Mouse (Mus musculus): ENCODE data around the gene Coq8a.

Gene Coq8a

DNA sequence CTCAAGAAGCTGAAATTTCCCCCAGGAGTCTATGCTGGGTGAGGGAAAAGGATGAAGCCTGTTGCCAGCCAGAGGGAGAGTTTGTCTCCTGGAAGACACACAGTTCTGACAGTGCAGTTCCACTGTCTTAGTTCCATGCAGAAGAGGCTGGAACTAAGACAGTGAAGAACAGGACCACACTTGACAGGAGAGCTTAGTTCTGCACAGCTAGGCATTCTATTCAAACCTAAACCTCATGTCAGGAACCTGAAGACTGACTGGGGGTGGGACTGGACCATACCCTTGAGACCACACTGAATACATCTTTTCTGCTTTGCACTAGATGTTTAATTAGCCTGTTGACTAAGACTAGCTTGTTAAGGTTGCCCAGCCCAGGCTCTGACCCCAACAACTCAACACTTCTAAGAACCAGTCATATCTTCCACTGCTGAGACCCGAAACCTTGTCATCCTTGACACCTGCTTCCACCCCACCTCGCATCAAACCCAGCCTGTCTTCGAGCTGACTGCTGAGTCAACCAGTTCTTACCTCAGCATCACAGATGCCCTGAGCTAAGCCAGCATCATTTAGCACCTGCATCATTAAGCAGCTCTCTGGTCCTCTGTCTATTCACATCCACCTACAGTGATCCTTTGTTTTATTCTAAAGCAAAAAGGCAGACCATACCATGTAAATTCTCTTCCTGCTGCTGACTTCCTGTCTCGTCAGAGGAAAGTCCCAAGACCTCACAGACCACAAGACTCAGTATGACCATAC lies at the start of gene Coq8a:
Gene Coq8a, minus strand, starts transcription at position 644 of the 756 bp plus-strand sequence.
- in situ Hi-C loops (cut with MboI; ENCODE audit: unreplicated experiment in 2 of 2), result no loop called here

DNA sequence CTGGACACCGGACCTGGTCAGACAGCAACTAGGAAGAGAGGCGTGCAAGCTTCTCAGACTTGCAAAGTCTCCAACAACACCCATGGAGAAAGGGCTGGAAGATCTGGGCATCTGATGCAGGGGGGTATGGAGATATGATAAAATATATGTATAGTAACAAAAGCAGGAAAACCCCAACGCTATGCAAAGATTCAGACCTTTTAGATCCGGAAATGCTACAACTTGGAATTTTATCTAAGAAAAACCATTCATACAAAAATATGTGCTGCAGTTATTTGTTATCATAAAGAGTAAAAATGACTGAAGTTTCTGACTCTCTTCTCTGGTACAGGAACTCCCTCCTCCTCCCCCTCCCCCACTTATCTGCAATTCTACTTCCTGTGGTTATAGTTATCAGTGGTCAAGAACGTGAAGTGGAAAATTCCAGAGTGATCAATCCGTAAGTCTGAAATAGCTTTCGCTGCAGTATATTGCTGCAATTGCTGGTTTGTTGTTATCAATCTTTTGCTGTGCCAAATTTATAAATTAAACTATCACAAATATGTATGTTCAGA lies 49.3 kb upstream of the Coq8a start:
- in situ Hi-C loops (cut with MboI; ENCODE audit: unreplicated experiment in 2 of 2), result no loop called here

DNA sequence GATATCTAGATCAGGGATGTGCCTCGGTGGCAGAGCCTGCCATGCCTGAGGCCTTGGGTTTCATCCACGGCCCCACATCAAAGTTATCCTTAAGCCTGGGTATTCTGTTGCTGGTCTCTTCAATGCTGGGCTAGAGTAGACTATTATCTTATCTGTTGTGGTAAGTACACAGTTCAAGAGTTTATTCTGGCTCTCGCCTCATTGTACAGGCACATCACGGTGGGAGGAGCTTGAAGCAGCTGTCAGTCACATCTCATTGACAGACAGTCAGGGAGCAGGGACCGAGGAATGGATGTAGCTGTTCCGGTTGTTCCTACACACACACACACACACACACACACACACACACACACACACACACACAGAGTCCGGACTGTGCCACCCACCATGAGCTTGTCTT lies 48.5 kb upstream of the Coq8a start:
- in situ Hi-C loops (cut with MboI; ENCODE audit: unreplicated experiment in 2 of 2), result no loop called here

DNA sequence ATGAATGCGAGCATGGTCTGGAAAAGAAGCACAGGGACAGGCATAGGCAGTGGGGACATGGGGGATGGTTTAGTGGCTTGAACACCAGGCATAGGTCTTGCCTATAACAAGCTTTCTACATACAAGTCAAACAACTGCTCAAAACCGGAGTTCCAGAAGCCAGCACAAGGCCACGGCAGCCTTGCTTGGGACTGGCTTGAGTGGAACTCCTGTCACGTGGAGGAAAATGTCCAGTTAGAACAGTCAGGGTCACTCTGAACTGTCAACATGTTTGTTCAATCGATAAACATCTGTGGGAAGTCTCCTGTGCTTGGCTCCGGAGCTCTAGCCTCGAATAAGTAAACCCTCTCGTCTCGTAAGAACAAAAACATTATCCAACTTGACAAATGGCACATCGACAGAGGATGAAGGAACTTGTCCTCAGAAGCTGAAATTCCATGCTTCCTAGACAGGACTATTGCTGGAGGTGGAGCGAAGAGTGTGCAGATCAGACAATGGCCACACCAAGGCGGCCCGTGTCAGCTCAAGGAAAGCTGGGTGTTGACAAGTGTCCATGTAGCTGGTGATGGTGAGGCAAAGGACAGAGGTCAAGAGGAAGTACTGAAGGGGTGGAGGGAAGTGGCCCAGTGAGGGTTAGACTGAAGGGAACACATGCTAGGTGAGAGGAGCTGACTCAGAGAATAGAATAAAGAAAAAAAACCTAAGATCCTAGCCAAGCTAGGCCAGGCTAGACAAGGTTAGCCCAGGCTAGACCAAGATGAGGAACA lies 46.5 kb upstream of the Coq8a start:
- in situ Hi-C loops (cut with MboI; ENCODE audit: unreplicated experiment in 2 of 2), result no loop called here

DNA sequence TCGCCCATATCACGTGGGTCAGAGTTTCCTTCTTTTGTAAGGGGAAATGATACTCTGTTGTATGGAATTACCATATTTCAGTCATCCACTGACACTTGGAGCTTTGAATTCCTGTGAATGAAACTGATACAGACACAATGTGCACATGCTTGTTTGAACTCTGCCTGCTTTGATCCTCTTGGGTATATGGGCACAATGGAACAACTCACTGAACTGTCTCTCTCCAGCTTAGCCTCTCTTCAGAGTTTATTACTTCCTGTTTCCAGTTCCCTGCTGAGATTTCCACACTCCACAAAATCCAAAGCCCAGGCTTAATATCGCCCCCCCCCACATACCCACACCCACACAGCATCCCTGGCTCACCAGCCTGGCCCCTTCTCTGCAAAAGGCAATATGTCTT lies 32.3 kb upstream of the Coq8a start:
- in situ Hi-C loops (cut with MboI; ENCODE audit: unreplicated experiment in 2 of 2), result no loop called here

DNA sequence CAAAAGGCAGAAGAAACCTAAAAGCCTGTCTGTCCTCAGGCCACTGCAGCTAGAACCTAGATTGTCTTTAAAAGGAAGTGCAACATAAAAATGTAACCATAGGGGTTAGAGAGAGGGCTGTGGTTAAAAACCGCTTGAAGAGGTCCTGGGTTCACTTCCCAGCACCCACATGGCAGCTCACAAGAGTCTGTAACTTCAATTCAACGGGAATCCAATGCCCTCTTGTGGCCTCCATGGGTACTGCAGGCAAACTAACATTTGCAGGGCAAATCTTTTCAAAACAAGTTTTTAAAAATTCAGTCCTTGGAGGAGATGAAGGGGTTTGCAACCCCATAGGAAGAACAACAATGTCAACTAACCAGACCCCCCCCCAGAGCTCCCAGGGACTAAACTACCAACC lies 31.2 kb upstream of the Coq8a start:
- in situ Hi-C loops (cut with MboI; ENCODE audit: unreplicated experiment in 2 of 2), result no loop called here

DNA sequence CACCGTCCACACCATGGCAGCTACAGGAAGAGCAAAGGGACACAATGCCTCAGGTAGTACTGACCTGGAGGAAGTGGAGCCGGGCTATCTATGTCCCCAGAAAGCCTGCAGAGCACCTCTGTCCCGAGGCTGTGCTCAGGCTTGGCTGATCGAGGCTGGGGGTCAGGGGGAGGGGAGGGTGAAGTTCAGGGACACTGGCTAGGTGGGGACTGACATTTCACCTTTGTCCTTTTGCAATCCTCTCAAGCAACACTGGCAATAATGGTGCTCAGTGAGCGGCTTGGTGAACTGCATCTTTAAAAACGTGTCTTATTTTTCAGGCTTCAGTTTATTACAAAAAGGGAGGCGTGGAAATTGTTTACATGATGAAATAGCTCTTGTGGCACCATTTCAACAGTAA lies 30.5 kb upstream of the Coq8a start:
- in situ Hi-C loops (cut with MboI; ENCODE audit: unreplicated experiment in 2 of 2), result no loop called here

DNA sequence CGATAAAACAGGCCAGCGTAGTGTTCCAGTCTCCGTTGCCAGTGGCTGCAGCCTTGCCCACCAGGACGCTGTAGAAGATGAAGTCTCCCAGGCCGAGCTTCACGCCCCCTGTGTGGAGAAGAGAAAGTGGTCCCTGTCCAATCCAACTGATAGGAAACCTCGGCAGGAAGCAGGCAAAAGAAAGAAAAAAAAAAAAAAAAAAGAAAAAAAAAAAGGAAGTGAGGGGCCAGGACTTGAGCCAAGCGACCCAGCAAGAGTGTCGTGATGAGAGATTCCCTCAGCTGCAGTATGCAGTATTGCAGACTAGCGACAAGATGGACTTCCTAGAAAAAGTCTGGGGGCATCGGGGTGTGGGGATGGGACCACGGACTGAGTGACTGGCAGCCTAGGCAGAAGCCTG lies 29.5 kb upstream of the Coq8a start:
- in situ Hi-C loops (cut with MboI; ENCODE audit: unreplicated experiment in 2 of 2), result no loop called here

DNA sequence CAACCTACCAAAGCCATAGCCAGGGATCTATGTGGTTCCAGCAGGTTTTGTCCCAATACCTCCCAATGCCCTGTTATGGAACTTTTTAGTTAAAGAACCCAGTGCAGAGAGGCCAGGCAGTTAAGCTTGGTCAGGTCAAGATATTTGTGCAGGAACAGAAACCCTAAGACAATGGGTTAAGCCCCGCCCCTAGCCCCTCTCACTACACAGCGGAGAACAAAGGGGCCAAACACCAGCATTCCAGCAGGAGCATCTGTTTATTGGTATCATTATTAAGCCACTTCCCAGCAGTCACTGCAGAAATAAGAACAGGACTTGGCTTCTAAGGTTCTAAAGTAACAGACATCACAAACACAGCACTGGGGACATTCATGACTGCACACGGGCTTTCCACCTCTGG lies 27.4 kb upstream of the Coq8a start:
- in situ Hi-C loops (cut with MboI; ENCODE audit: unreplicated experiment in 2 of 2), result no loop called here

DNA sequence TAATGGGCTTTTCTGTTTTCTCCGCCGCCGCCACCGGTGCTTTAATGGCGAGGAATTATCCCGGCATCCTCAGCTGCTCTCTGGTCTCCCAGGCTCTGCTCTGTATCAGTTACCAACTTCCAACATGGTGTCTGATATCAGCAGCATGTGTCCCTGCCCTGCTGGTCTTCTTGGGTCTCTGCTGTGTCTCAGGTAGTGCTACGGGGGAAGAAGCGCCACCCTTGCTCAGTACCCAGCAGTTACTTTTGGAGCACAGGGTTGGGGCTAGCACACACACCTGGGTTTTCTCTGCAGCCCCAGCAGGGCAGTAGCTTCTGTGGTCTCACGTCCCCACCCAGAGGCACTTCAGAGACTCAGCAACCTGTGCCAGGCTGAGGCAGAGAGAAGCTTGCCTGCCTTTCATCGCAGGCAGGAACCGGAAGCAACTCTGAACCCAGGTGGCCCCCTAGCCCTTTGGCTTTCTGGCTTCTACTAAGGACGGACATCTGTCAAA lies 26.9 kb upstream of the Coq8a start:
- in situ Hi-C loops (cut with MboI; ENCODE audit: unreplicated experiment in 2 of 2), result no loop called here

DNA sequence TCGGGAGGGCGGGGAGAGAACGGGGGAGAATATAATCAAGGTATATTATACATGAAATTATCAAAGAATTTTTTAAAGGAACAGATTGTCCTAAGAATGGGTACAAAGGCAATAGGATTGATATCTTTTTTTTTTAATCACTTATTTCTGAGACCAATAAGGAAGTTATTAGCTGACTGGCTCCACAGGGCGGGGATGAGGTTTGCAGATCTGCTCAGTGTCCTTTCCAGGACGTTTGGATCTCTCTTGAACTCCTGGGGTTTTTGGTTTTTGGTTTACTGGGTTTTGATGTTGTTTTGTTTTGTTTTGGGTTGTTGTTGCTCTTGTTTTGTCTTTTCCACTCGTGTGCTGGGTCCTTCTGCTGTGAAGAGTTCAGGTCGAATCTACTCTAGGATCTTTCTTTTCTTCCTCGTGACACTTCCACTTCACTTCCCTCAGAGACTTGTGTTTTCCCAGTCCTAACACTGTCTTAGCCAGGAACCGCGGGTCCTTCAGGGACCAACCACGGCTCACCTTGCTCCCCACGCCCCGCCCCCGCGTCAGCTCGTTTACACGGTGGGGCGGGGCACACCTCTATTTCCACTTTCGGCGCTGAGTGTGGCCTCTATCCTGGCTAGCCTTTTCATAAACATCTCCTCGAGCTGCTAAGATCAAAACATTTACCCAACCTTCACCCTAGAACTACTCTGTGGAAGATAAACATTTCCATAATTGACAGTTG lies 26.3 kb upstream of the Coq8a start:
- in situ Hi-C loops (cut with MboI; ENCODE audit: unreplicated experiment in 2 of 2), result no loop called here

DNA sequence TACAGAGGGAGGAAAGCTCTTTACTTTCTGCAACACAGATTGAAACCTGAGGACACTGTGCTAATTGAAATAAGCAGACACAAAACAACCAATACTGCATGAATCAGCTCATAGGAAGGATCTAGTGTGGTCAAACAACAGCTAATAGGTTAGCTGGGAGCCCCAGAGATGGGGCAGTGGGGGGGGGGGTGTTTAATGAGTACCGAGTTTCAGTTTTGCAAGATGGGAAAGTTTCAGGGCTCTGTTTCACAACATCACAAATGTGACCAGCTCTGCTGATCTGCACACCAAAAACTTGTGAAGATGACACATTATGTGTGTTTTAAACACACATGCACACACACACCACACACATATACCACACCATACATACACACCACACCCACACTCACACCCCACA lies 22.6 kb upstream of the Coq8a start:
- in situ Hi-C loops (cut with MboI; ENCODE audit: unreplicated experiment in 2 of 2), result loop anchor here (25.0 kb wide), 2 partner anchors 585 to 710 kb away; partner anchors contain the start of gene Smyd3 (in 1 of the 2)

DNA sequence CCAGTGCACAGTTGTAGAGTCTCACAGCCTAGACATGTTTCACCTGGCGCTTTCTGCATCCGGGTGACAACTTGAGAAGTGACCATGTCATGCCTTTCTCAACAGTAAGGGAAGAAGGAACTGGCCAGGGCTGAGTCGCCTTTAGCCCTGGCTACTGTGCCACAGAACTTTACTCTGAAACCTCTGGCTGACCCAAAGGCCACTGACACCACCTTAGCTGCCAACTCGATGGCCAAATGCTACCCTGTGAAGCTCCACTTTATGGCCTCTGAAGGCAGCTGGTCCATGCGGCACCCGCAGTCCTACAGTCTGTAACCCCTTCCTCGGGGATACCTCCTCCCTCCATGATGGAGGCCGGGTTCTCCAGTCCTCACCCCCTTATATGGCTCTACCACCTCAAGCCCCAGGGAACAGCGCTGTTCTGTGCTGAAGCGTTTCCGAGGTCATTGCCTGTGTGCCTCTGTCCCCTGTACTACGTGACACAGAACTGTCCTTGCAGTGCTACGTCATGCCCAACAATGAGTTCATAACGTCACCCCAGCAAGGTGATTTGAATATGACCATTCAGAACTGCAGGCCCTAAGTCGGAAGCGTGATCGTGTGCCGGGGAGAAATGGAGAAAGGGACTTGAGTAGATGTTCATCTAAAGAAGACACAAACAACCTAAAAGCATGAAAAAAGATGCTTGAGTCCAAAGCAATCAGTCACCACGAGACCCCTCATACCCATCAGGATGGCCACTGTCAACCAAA lies 21.6 kb upstream of the Coq8a start:
- in situ Hi-C loops (cut with MboI; ENCODE audit: unreplicated experiment in 2 of 2), result loop anchor here (25.0 kb wide), 2 partner anchors 584 to 709 kb away; partner anchors contain the start of gene Smyd3 (in 1 of the 2)

DNA sequence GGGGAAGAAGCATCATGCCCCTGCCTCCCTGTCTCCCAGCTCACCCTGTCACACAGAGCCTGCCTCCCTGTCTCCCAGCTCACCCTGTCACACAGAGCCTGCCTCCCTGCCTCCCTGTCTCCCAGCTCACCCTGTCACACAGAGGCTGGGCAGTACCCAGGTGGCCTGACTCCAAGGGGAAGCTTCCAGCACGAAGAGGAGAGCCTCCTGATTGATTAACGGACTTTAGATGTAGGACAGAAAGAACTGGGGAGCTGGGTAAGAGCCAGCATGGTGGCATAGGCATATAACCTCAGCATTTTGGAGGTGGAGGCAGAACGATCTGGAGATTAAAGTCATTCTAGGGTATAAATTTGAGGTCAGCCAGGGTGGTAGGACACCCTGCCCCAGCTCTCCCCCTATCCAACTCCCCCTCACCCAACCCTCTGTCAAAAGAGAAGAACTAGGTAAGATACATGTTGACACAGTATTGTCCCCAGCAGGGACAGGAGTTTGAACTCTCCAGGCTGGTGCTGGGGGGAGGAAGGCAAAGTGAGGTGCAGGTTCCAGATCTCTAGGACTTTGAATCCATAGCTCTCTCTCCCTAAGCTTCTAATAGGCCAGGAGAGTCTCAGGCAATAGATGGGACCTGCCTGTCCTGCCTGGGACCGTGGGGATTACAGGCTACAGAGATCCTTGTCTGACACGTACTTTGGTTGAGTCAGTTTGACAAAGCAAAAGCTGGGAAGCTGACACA lies 17.3 kb upstream of the Coq8a start:
- in situ Hi-C loops (cut with MboI; ENCODE audit: unreplicated experiment in 2 of 2), result loop anchor here (5.0 to 25.0 kb wide), 5 partner anchors 34 to 704 kb away; partner anchors contain the start of gene Smyd3 (in 1 of the 2)

DNA sequence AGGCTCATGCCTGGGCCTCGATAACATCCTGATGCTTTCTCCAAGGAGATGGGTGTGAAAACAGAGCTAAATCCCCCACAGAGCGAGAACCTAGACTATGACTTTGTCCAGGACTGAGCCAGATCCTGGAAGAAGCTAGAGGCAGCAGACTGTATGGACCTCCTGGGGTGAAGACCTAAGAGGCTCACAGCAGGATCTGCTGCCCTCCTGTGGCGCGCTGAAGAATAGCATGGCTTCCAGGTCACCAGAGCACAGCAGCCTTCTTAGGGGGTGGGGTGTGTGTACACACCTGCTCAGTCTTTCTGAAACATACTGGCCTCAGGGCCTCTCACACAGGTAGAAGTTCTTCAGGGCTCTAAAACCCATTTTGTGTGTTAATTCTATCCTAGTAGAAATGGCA lies 15.6 kb upstream of the Coq8a start:
- in situ Hi-C loops (cut with MboI; ENCODE audit: unreplicated experiment in 2 of 2), result loop anchor here (5.0 to 25.0 kb wide), 5 partner anchors 33 to 703 kb away; partner anchors contain the start of gene Smyd3 (in 1 of the 2)

DNA sequence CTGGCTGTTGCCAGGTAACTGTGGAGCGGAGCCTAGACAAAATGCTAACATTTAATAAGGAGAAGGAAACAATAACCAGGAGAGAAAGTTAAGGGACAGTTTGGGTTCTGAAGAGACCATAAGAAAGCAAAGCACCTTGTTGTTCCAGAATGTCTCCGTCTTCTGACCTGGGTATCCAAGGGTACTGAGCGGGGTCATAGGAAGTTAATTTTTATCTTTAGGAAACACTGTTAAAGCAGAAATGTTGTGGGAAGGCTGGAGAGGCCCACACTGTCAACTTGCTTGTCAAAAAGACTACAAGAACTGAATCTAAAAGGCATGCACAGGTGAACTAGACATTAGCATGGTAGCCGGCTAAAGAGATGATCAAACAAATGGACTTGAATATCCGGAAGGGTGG lies 13.5 kb upstream of the Coq8a start:
- in situ Hi-C loops (cut with MboI; ENCODE audit: unreplicated experiment in 2 of 2), result loop anchor here (5.0 to 25.0 kb wide), 4 partner anchors 36 to 701 kb away; partner anchors contain the start of gene Smyd3 (in 1 of the 2)

DNA sequence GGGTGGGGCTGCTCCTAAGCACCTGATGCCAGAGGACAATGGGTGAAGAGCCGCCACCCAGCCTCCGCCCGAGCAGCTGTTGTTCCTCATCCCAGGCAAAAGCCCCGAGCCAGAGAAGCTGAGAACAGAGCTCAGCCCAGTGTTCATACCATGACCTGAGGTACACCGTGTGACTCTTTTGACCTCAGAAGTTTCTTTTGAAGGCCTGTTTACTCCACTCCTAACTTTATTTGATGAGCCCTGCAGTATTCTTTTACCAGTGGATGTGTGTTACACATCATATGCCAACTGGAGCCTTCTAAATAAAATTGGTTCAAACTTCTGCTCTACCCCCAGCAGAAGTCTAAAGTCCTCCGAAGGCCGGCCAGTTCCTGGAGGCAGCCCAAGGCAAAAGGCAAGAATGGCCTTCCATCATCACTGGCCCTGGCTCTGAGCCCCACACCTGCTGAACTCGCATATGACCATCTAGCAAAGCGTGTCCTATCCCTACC lies 11.4 kb upstream of the Coq8a start:
- in situ Hi-C loops (cut with MboI; ENCODE audit: unreplicated experiment in 2 of 2), result loop anchor here (5.0 to 25.0 kb wide), 4 partner anchors 34 to 699 kb away; partner anchors contain the start of gene Smyd3 (in 1 of the 2)

DNA sequence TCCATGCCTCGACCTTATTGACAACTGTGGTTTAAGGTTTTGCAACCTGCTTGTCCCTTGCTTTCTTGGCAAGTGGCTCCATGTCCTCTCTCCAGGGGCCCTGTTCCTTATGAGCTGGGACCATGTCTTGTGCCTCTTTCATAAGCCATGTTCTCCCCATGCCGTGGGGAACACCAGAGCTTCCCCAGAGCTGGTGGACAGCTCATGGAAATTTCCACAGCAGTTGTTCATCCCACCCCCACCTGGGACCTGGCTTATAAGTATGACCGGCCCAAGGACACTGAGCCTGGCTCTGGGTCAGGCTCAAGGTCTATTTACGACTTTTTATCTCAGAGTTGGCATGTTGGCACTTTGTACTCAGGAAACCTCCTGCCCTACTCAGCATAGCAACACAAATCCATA lies 10.6 kb upstream of the Coq8a start:
- in situ Hi-C loops (cut with MboI; ENCODE audit: unreplicated experiment in 2 of 2), result loop anchor here (5.0 to 25.0 kb wide), 4 partner anchors 33 to 698 kb away; partner anchors contain the start of gene Smyd3 (in 1 of the 2)

DNA sequence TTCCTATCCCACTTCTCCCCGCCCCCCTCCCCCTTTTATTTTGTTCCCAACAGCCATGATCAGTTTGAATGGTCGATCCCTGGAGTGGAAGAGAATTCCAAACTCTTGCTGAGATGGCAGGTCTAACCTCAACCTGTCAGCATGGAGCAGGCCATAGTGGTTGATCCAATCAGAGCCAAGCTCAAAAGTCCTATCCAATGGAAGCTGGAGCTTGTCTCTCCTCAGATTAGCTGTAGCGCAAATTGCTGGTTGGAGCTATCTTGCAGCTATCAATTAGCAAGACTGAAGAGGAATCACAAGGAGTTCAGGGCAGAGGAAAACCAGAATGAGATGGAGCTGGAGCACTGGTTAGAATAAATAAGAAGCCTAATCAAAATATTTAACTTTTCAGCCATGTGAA lies 9.0 kb upstream of the Coq8a start:
- in situ Hi-C loops (cut with MboI; ENCODE audit: unreplicated experiment in 2 of 2), result loop anchor here (25.0 kb wide), 2 partner anchors 571 to 696 kb away; partner anchors contain the start of gene Smyd3 (in 1 of the 2)
